ENCODE assay signal across 11 mouse cellular contexts in the genomic region with DNA sequence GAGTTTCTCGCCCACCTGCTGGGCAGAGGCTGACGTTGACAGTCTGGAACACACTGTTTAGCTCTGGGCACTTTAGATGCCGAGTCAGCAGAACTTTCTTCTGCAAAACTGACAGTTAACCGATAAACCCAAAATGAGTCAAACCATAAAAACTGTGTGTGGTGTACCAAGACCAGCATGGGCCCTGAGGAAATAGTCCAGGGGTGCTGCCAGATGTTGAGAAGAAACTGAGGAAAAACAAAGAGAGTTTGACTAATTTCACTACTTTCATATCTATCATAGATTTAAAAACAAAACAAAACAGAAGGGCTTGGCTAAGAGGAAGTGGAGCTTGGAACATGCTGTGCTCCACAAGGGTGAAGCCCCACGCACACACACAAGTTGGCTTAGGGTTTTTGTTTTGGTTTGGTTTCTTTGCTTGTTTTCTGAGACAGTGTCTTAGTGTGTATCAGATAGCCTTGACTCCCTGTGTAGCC. TPM values are rescaled to one million over a fixed set of nuclear protein-coding genes. Genes with fewer than 3 reads are reported as not detected.
DNase-seq lines count a peak whose midpoint lies in the region; ATAC-seq and TF ChIP-seq lines count a peak whose summit lies in the region.
"Had no signal": no experiment of that assay in that cellular context is flagged by ENCODE, and none has a peak within 500 bp of the region (broad histone marks: within the 10 kb centered on the region; RNA-seq: fewer than 3 reads in every experiment).

No protein-coding gene starts in this region.

- TF ChIP-seq EP300 in liver, embryonic 14.5 days (IDR thresholded peaks at IDR 0.05; ENCODE audit: low read depth): no peak

- WGBS in liver, embryonic 14.5 days (ENCODE audit: insufficient replicate concordance): 22% methylated on average over 5 of the region's 5 CpGs

- TF ChIP-seq CTCF in layer of hippocampus, adult 2 months (conservative IDR thresholded peaks at IDR 0.05): no peak
- TF ChIP-seq CTCF in liver, embryonic 14.5 days (IDR thresholded peaks at IDR 0.05; ENCODE audit: low read depth): no peak

- H3K36me3 ChIP-seq in liver, embryonic 14.5 days (replicated peaks; ENCODE audit: control insufficient read depth, insufficient read depth, low read depth): no peaks in the 10 kb centered on the region
- H3K36me3 ChIP-seq: embryonic facial prominence, embryonic 12.5 days; limb, embryonic 15.5 days had no signal

- H3K9me3 ChIP-seq in liver, embryonic 14.5 days (ENCODE audit: control insufficient read depth, low read length): no peaks in the 10 kb centered on the region
- H3K9me3 ChIP-seq: embryonic facial prominence, embryonic 12.5 days; limb, embryonic 15.5 days had no signal

- H3K4me3 ChIP-seq in layer of hippocampus, adult 2 months: no peak overlapping the region
- H3K4me3 ChIP-seq in liver, embryonic 14.5 days (ENCODE audit: insufficient read depth in 1 of 2, low read depth in 2 of 2, low read length in 2 of 2): no peak overlapping the region
- H3K4me3 ChIP-seq: embryonic facial prominence, embryonic 12.5 days; limb, embryonic 15.5 days; myocyte had no signal

- no peak overlapping the region for H3K9ac ChIP-seq in liver, embryonic 14.5 days (replicated peaks)
- H3K9ac ChIP-seq: embryonic facial prominence, embryonic 12.5 days; limb, embryonic 15.5 days had no signal

- intact Hi-C loops in gastrocnemius, postnatal 14 days (cut with DNase I; ENCODE audit: low total_unique reads): no loop called here

- no peak for DNase-seq in layer of hippocampus, adult 2 months (ENCODE audit: low spot score in 2 of 2)
- DNase-seq in layer of hippocampus, postnatal 25 days (ENCODE audit: extremely low spot score in 1 of 2, low spot score in 1 of 2): no peak
- DNase-seq in CD4-positive helper T cell, adult 2 months (ENCODE audit: low read depth, low spot score): peak; percentile 84
- peak; percentile 60 for DNase-seq in MEL-GATA-1-ER (ENCODE audit: extremely low read depth, low read depth)
- DNase-seq in liver, embryonic 14.5 days (ENCODE audit: low read depth in 3 of 3, low spot score in 3 of 3): no peak
- no peak for DNase-seq in cerebellum, postnatal 25 days
- no peak for DNase-seq in gastrocnemius, postnatal 14 days
- DNase-seq in layer of hippocampus, postnatal 10 days (ENCODE audit: low spot score in 2 of 2): no peak

- H3K4me2 ChIP-seq in liver, embryonic 14.5 days (ENCODE audit: low read depth): peak overlapping the region; percentile 1; the same call in 1 of the 2 replicates
- H3K4me2 ChIP-seq: embryonic facial prominence, embryonic 12.5 days; limb, embryonic 15.5 days had no signal

- no peaks in the 10 kb centered on the region for H3K27me3 ChIP-seq in liver, embryonic 14.5 days (ENCODE audit: control insufficient read depth, insufficient read depth, low read length)
- H3K27me3 ChIP-seq: embryonic facial prominence, embryonic 12.5 days; limb, embryonic 15.5 days had no signal

- no peak for ATAC-seq in liver, embryonic 14.5 days (ENCODE audit: insufficient read depth)

- peaks cover 3 to 19% of the 10 kb centered on the region in 2 experiments; a peak in 3 of 4 replicates for H3K4me1 ChIP-seq in liver, embryonic 14.5 days (replicated peaks; ENCODE audit: control insufficient read depth in 2 of 2, insufficient read depth in 2 of 2, low read length in 1 of 2)
- H3K4me1 ChIP-seq: embryonic facial prominence, embryonic 12.5 days; limb, embryonic 15.5 days had no signal

- H3K27ac ChIP-seq in layer of hippocampus, adult 2 months: peak overlapping the region; percentile 69
- no peak overlapping the region for H3K27ac ChIP-seq in liver, embryonic 14.5 days
- H3K27ac ChIP-seq: embryonic facial prominence, embryonic 12.5 days; limb, embryonic 15.5 days had no signal

RNA-seq across cellular contexts. Expression of a gene that starts 26.8 kb away (rescaled TPM):
- 10 to 100 TPM; 35.6 to 39.5 TPM for total RNA-seq in layer of hippocampus, adult 2 months (2021)
- 10 to 100 TPM; 35.1 to 36.6 TPM for total RNA-seq in layer of hippocampus, postnatal 25 days (2021)
- polyA plus RNA-seq in liver, embryonic 14.5 days (2012; rRNA removed): 0.18 and 0.22 TPM in 2 replicates
- polyA plus RNA-seq in liver, embryonic 14.5 days (2014; fragmentation: Nextera tagmentation; extraction: Ambion mirVana): 0.10 and 0.61 TPM in 2 replicates
- total RNA-seq in gastrocnemius, postnatal 14 days (2021): under 1 TPM; 0.31 to 0.57 TPM
- total RNA-seq in layer of hippocampus, postnatal 10 days (2021): 10 to 100 TPM; 41.3 to 43.4 TPM

Comparison
In these comparisons a context has a peak if more than half of its experiments do, and no peak if none do; other contexts are left out.
1. DNase-seq: peak in CD4-positive helper T cell, adult 2 months (single experiment) and MEL-GATA-1-ER (single experiment); none in layer of hippocampus, adult 2 months (0 of 2), layer of hippocampus, postnatal 25 days (0 of 2), liver, embryonic 14.5 days (0 of 3), cerebellum, postnatal 25 days (0 of 2), gastrocnemius, postnatal 14 days (single experiment) and layer of hippocampus, postnatal 10 days (0 of 2).
2. RNA of a gene that starts 26.8 kb away (total RNA-seq): 41.3 to 43.4 TPM in layer of hippocampus, postnatal 10 days, 35.6 to 39.5 TPM in layer of hippocampus, adult 2 months and 35.1 to 36.6 TPM in layer of hippocampus, postnatal 25 days; 0.31 to 0.57 TPM in gastrocnemius, postnatal 14 days; every median in the first group is over 10 times any median in the second.